Mouse (Mus musculus): ENCODE data around the gene Sprr2f. TPM values are rescaled to one million over a fixed set of nuclear protein-coding genes. Genes with fewer than 3 reads are reported as not detected.

The Sprr2f gene
- total and polyA plus RNA-seq, 3 experiments: not detected

DNA sequence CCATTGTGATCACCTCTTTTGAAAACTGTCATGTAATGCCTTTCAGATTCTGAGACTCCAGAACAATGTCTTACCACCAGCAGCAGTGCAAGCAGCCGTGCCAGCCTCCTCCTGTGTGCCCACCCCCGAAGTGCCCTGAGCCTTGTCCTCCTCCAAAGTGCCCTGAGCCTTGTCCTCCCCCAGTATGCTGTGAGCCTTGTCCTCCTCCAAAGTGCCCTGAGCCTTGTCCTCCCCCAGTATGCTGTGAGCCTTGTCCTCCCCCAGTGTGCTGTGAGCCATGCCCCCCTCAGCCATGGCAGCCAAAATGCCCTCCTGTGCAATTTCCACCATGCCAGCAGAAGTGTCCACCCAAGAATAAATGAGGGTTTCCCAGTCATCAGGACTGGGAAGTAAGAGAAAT, 47.6 kb upstream of the Sprr2f start:
- no peaks in the 10 kb centered on the region for H3K4me1 ChIP-seq (ENCODE audit: control insufficient read depth in 1 of 2, insufficient read depth in 2 of 2)
- no peak overlapping the region for H3K4me2 ChIP-seq (ENCODE audit: insufficient read depth, low read depth, poor library complexity, severe bottlenecking)
- no peak overlapping the region for H3K27ac ChIP-seq (ENCODE audit: insufficient read depth, low read depth)
- H3K36me3 ChIP-seq (replicated peaks in 1 of 2; ENCODE audit: control insufficient read depth in 1 of 2, insufficient read depth in 1 of 2, low read length in 1 of 2): no peaks in the 10 kb centered on the region
- H3K9ac ChIP-seq (ENCODE audit: insufficient read depth, low read depth): no peak overlapping the region
- dilution Hi-C loops (cut with MboI; ENCODE audit: extremely low pct_ligation_motif_present, extremely low pct_unique_long_range_greater_than_20kb, low sequenced_read_pairs) (no loop called here), in situ Hi-C loops (cut with MboI; ENCODE audit: low pct_ligation_motif_present, low pct_unique_long_range_greater_than_20kb, low sequenced_read_pairs) (no loop called here)
- peaks cover 18% of the 10 kb centered on the region for H3K9me3 ChIP-seq (replicated peaks; ENCODE audit: low read length)
- no peaks in the 10 kb centered on the region for H3K79me2 ChIP-seq (replicated peaks; ENCODE audit: control insufficient read depth, extremely low read depth, insufficient read depth, poor library complexity, severe bottlenecking)
- no peak for DNase-seq (ENCODE audit: extremely low read depth)
- H3K27me3 ChIP-seq (replicated peaks): no peaks in the 10 kb centered on the region
- TF ChIP-seq ETS1 (conservative IDR thresholded peaks at IDR 0.05; ENCODE audit: low read depth, low read length): no peak
- no peak for TF ChIP-seq SMC3 (IDR thresholded peaks at IDR 0.05; ENCODE audit: low read depth, low read length)
- no peak for TF ChIP-seq EP300 (IDR thresholded peaks at IDR 0.05; ENCODE audit: low read length)
- H3K4me3 ChIP-seq (replicated peaks in 1 of 3; ENCODE audit: low read depth in 2 of 3, low read length in 2 of 3, poor library complexity in 1 of 3): no peak overlapping the region

GRCm38 (mm10) chr3:92336278-92336677, 28.7 kb upstream of the Sprr2f start:
- no peaks in the 10 kb centered on the region for H3K79me2 ChIP-seq (replicated peaks; ENCODE audit: control insufficient read depth, extremely low read depth, insufficient read depth, poor library complexity, severe bottlenecking)
- DNase-seq (ENCODE audit: extremely low read depth): no peak
- peaks cover 28% of the 10 kb centered on the region for H3K9me3 ChIP-seq (replicated peaks; ENCODE audit: low read length)
- TF ChIP-seq ZNF384 (IDR thresholded peaks at IDR 0.05; ENCODE audit: low read depth, low read length) (no peak), GABPA (IDR thresholded peaks at IDR 0.05; ENCODE audit: insufficient replicate concordance, low read depth, low read length) (no peak), PAX5 (IDR thresholded peaks at IDR 0.05; ENCODE audit: low read length) (no peak), MAFK (IDR thresholded peaks at IDR 0.05; ENCODE audit: insufficient replicate concordance, low read length) (no peak), POLR2A (IDR thresholded peaks at IDR 0.05; ENCODE audit: low read depth, low read length) (no peak), ZKSCAN1 (IDR thresholded peaks at IDR 0.05; ENCODE audit: borderline replicate concordance, low read depth, low read length) (no peak), BHLHE40 (IDR thresholded peaks at IDR 0.05; ENCODE audit: low read depth, low read length) (no peak), EP300 (IDR thresholded peaks at IDR 0.05; ENCODE audit: low read length) (no peak), CHD2 (IDR thresholded peaks at IDR 0.05; ENCODE audit: low read length) (no peak), POLR2AphosphoS2 (IDR thresholded peaks at IDR 0.05; ENCODE audit: low read depth, low read length) (no peak), CTCF (conservative IDR thresholded peaks at IDR 0.05 in 1 of 2, IDR thresholded peaks at IDR 0.05 in 1 of 2; ENCODE audit: low read depth in 2 of 2, low read length in 2 of 2) (no peak), E2F4 (IDR thresholded peaks at IDR 0.05; ENCODE audit: insufficient replicate concordance, low read depth, low read length) (no peak), ELF1 (IDR thresholded peaks at IDR 0.05; ENCODE audit: low read depth, low read length) (no peak), RAD21 (IDR thresholded peaks at IDR 0.05; ENCODE audit: low read depth, low read length) (no peak), SMC3 (IDR thresholded peaks at IDR 0.05; ENCODE audit: low read depth, low read length) (no peak), MAZ (IDR thresholded peaks at IDR 0.05; ENCODE audit: low read depth, low read length) (no peak), ZMIZ1 (IDR thresholded peaks at IDR 0.05; ENCODE audit: low read depth, low read length) (no peak)
- dilution Hi-C loops (cut with MboI; ENCODE audit: extremely low pct_ligation_motif_present, extremely low pct_unique_long_range_greater_than_20kb, low sequenced_read_pairs) (no loop called here), in situ Hi-C loops (cut with MboI; ENCODE audit: low pct_ligation_motif_present, low pct_unique_long_range_greater_than_20kb, low sequenced_read_pairs) (no loop called here)
- H3K4me3 ChIP-seq (replicated peaks in 1 of 3; ENCODE audit: low read depth in 2 of 3, low read length in 2 of 3, poor library complexity in 1 of 3): no peak overlapping the region
- no peak overlapping the region for H3K27ac ChIP-seq (ENCODE audit: insufficient read depth, low read depth)
- no peaks in the 10 kb centered on the region for H3K27me3 ChIP-seq (replicated peaks)
- no peaks in the 10 kb centered on the region for H3K4me1 ChIP-seq (ENCODE audit: control insufficient read depth in 1 of 2, insufficient read depth in 2 of 2)
- no peaks in the 10 kb centered on the region for H3K36me3 ChIP-seq (replicated peaks in 1 of 2; ENCODE audit: control insufficient read depth in 1 of 2, insufficient read depth in 1 of 2, low read length in 1 of 2)
- H3K4me2 ChIP-seq (ENCODE audit: insufficient read depth, low read depth, poor library complexity, severe bottlenecking): no peak overlapping the region
- no peak overlapping the region for H3K9ac ChIP-seq (ENCODE audit: insufficient read depth, low read depth)
